Mouse (Mus musculus) bone marrow macrophage, adult 2 months (primary cell): Measurements from ENCODE around the gene Fcgr2b. TPM values are rescaled to one million over a fixed set of nuclear protein-coding genes. Genes with fewer than 3 reads are reported as not detected.
A peak's percentile ranks its signal among the peaks of the same experiment; 100 is the strongest.
"Not testable (repeated sequence)": the region's sequence is repeated elsewhere in the genome, so short reads cannot be mapped to it uniquely, and the experiment has no call there.

Source experiments
- H3K27ac ChIP-seq: 2 replicates; pipeline ENCODE4 v1.5.1; 2012; ENCODE audit warnings: low read depth, low read length; ENCODE audit not compliant: insufficient read depth
- H3K4me1 ChIP-seq: 2 replicates; pipeline ENCODE4 v1.6.1; 2012; ENCODE audit warnings: low read length; ENCODE audit not compliant: control insufficient read depth, insufficient read depth
- H3K4me3 ChIP-seq: 2 replicates; pipeline ENCODE4 v1.5.1; 2012; ENCODE audit warnings: mild to moderate bottlenecking, low read length, moderate library complexity; ENCODE audit not compliant: insufficient read depth
- CTCF ChIP-seq: IDR thresholded peaks from 2 replicates; pipeline ENCODE4 v1.5.1; 2012; ENCODE audit warnings: low read depth, mild to moderate bottlenecking, low read length, moderate library complexity
- POLR2A ChIP-seq: IDR thresholded peaks from 2 replicates; pipeline ENCODE4 v1.6.1; 2012; ENCODE audit warnings: mild to moderate bottlenecking, low read depth, low read length, borderline replicate concordance
- polyA plus RNA-seq: library from polyadenylated mRNA; stranded (reverse); fragments of >200 nt; gene quantifications from 2 replicates; pipeline ENCODE4 v1.2.4, GENCODE M21; 2012; ENCODE audit not compliant: missing spikeins, insufficient read depth, insufficient read length

Gene Fcgr2b
- polyA plus RNA-seq, 1 experiment = 276 TPM

GRCm38 (mm10) chr1:170959791-170960190 lies 16.6 kb downstream of the Fcgr2b start:
- Histone ChIP-seq H3K4me1 (peaks cover 27% of the 10 kb centered on the region), H3K4me3 (no peak overlapping the region), H3K27ac (peak overlapping the region; percentile 62)
- no peak for TF ChIP-seq CTCF
- no peak for TF ChIP-seq POLR2A

- H3K4me1 ChIP-seq = peaks cover 31% of the 10 kb centered on the region
- no peak overlapping the region for H3K27ac ChIP-seq
- no peak overlapping the region for H3K4me3 ChIP-seq
- TF ChIP-seq CTCF (no peak), POLR2A (no peak)
Observed at GRCm38 (mm10) chr1:170958225-170958624, 18.1 kb downstream of the Fcgr2b start.

- Histone ChIP-seq H3K27ac (peak overlapping the region; percentile 99), H3K4me1 (peaks cover 19% of the 10 kb centered on the region), H3K4me3 (no peak overlapping the region)
- TF ChIP-seq POLR2A (no peak), CTCF (no peak)
Observed at GRCm38 (mm10) chr1:170953192-170953591, 23.2 kb downstream of the Fcgr2b start.

- Histone ChIP-seq H3K4me1 (peaks cover 19% of the 10 kb centered on the region), H3K27ac (no peak overlapping the region), H3K4me3 (no peak overlapping the region)
- TF ChIP-seq CTCF = no peak
Observed at GRCm38 (mm10) chr1:170950772-170951171, 25.6 kb downstream of the Fcgr2b start.

GRCm38 (mm10) chr1:170944908-170945307 lies 31.4 kb downstream of the Fcgr2b start:
- not testable (repeated sequence) for H3K27ac ChIP-seq, H3K4me3 ChIP-seq, H3K4me1 ChIP-seq

- H3K4me1 ChIP-seq, H3K4me3 ChIP-seq, H3K27ac ChIP-seq: not testable (repeated sequence)
Observed at GRCm38 (mm10) chr1:170944151-170944550, 32.2 kb downstream of the Fcgr2b start.

GRCm38 (mm10) chr1:170939255-170939654 lies 37.1 kb downstream of the Fcgr2b start:
- TF ChIP-seq CTCF = no peak
- TF ChIP-seq POLR2A = no peak
- Histone ChIP-seq H3K27ac (peak overlapping the region; percentile 63), H3K4me3 (no peak overlapping the region), H3K4me1 (peaks cover 25% of the 10 kb centered on the region)

- H3K4me1 ChIP-seq = peaks cover 36% of the 10 kb centered on the region
- TF ChIP-seq CTCF (no peak), POLR2A (no peak)
- peak overlapping the region; percentile 90 for H3K27ac ChIP-seq
- H3K4me3 ChIP-seq = no peak overlapping the region
Observed at GRCm38 (mm10) chr1:170934383-170934782, 42.0 kb downstream of the Fcgr2b start.

GRCm38 (mm10) chr1:170933940-170934339 lies 42.4 kb downstream of the Fcgr2b start:
- H3K4me3 ChIP-seq = no peak overlapping the region
- H3K4me1 ChIP-seq = peaks cover 33% of the 10 kb centered on the region
- TF ChIP-seq CTCF = no peak
- no peak for TF ChIP-seq POLR2A
- peak overlapping the region; percentile 90 for H3K27ac ChIP-seq

- TF ChIP-seq CTCF = no peak
- no peak for TF ChIP-seq POLR2A
- Histone ChIP-seq H3K4me1 (peaks cover 29% of the 10 kb centered on the region), H3K27ac (no peak overlapping the region), H3K4me3 (no peak overlapping the region)
Observed at GRCm38 (mm10) chr1:170933386-170933920, 42.9 kb downstream of the Fcgr2b start.

GRCm38 (mm10) chr1:170932043-170932442 lies 44.3 kb downstream of the Fcgr2b start:
- no peak overlapping the region for H3K4me3 ChIP-seq
- no peak for TF ChIP-seq POLR2A
- TF ChIP-seq CTCF = no peak
- H3K27ac ChIP-seq = no peak overlapping the region; the same call in 1 of the 2 replicates
- H3K4me1 ChIP-seq = peaks cover 27% of the 10 kb centered on the region
